ENCODE assay signal across 10 mouse cellular contexts in genomic region chr4:105328776-105329175, GRCm38 (mm10).
DNase-seq lines count a peak whose midpoint lies in the region; ATAC-seq and TF ChIP-seq lines count a peak whose summit lies in the region.
"Had no signal": no experiment of that assay in that cellular context is flagged by ENCODE, and none has a peak within 500 bp of the region (broad histone marks: within the 10 kb centered on the region; RNA-seq: fewer than 3 reads in every experiment).

No protein-coding gene starts in this region.

- peak; percentile 52; the same call in 1 of the 2 replicates for TF ChIP-seq EP300 in heart, postnatal 0 days (IDR thresholded peaks at IDR 0.05; ENCODE audit: low read depth)

- TF ChIP-seq CTCF in heart, postnatal 0 days (IDR thresholded peaks at IDR 0.05; ENCODE audit: low read depth): no peak

- no peak overlapping the region for H3K4me2 ChIP-seq in kidney, embryonic 14.5 days (replicated peaks; ENCODE audit: low read depth, low read length)
- H3K4me2 ChIP-seq in heart, postnatal 0 days (ENCODE audit: low read depth, low read length): no peak overlapping the region
- H3K4me2 ChIP-seq in liver, embryonic 16.5 days (ENCODE audit: low read depth, low read length): no peak overlapping the region
- H3K4me2 ChIP-seq: liver, embryonic 13.5 days had no signal

- H3K9ac ChIP-seq in kidney, embryonic 14.5 days (ENCODE audit: low read depth, low read length): no peak overlapping the region
- no peak overlapping the region for H3K9ac ChIP-seq in heart, postnatal 0 days (replicated peaks; ENCODE audit: low read depth, low read length)
- no peak overlapping the region for H3K9ac ChIP-seq in liver, embryonic 16.5 days (ENCODE audit: low read depth, low read length)
- H3K9ac ChIP-seq: liver, embryonic 13.5 days had no signal

- ATAC-seq in kidney, embryonic 14.5 days (ENCODE audit: low FRiP score, low TSS enrichment): no peak
- ATAC-seq in heart, postnatal 0 days (ENCODE audit: insufficient read depth, low read depth): peak; percentile 64
- ATAC-seq in liver, embryonic 16.5 days (ENCODE audit: low read depth): peak; percentile 60; the same call in 1 of the 2 replicates

- no peaks in the 10 kb centered on the region for H3K4me1 ChIP-seq in kidney, embryonic 14.5 days (ENCODE audit: control insufficient read depth, insufficient read depth, low read length)
- H3K4me1 ChIP-seq in heart, postnatal 0 days (ENCODE audit: control insufficient read depth, insufficient read depth): 0 out of 2 replicates have a peak, but pooled peaks cover 6% of the 10 kb centered on the region
- H3K4me1 ChIP-seq in liver, embryonic 16.5 days (ENCODE audit: control insufficient read depth, low read depth, low read length): no peaks in the 10 kb centered on the region
- H3K4me1 ChIP-seq: liver, embryonic 13.5 days had no signal

- peak; percentile 93 for DNase-seq in kidney, adult 11 months
- DNase-seq in cerebellum, adult 9-11 months: peak; percentile 34
- DNase-seq in heart, postnatal 0 days (ENCODE audit: low spot score): peak; percentile 62
- no peak for DNase-seq in spleen, adult 12 weeks (ENCODE audit: low spot score)
- DNase-seq in right cerebral cortex, postnatal 10 days (ENCODE audit: low spot score in 2 of 2): no peak
- no peak for DNase-seq in right cerebral cortex, postnatal 4 days
- DNase-seq: liver, embryonic 13.5 days had no signal

- no peak overlapping the region for H3K4me3 ChIP-seq in kidney, embryonic 14.5 days (ENCODE audit: low read length)
- H3K4me3 ChIP-seq in heart, postnatal 0 days (ENCODE audit: low read depth, low read length): no peak overlapping the region
- H3K4me3 ChIP-seq in liver, embryonic 16.5 days (ENCODE audit: low read depth, low read length): no peak overlapping the region
- H3K4me3 ChIP-seq: liver, embryonic 13.5 days had no signal

- no peak overlapping the region for H3K27ac ChIP-seq in kidney, embryonic 14.5 days (ENCODE audit: low read depth, low read length)
- no peak overlapping the region for H3K27ac ChIP-seq in heart, postnatal 0 days (ENCODE audit: low read depth)
- H3K27ac ChIP-seq in liver, embryonic 16.5 days (ENCODE audit: low read length): no peak overlapping the region
- H3K27ac ChIP-seq: liver, embryonic 13.5 days had no signal

- H3K9me3 ChIP-seq in kidney, embryonic 14.5 days (ENCODE audit: control insufficient read depth, low read length): no peaks in the 10 kb centered on the region
- no peaks in the 10 kb centered on the region for H3K9me3 ChIP-seq in heart, postnatal 0 days (replicated peaks; ENCODE audit: control insufficient read depth, low read length)
- no peaks in the 10 kb centered on the region for H3K9me3 ChIP-seq in liver, embryonic 16.5 days (replicated peaks; ENCODE audit: control insufficient read depth, low read length)
- H3K9me3 ChIP-seq: liver, embryonic 13.5 days had no signal

- WGBS in kidney, embryonic 14.5 days: 71% methylated on average over 10 of the region's 10 CpGs
- WGBS in heart, postnatal 0 days: 48% methylated on average over 10 of the region's 10 CpGs
- 41% methylated on average over 10 of the region's 10 CpGs for WGBS in liver, embryonic 16.5 days (ENCODE audit: insufficient replicate concordance)

- no peaks in the 10 kb centered on the region for H3K36me3 ChIP-seq in kidney, embryonic 14.5 days (ENCODE audit: control insufficient read depth, insufficient read depth, low read length)
- H3K36me3 ChIP-seq in heart, postnatal 0 days (replicated peaks; ENCODE audit: control insufficient read depth, insufficient read depth, low read length): no peaks in the 10 kb centered on the region
- no peaks in the 10 kb centered on the region for H3K36me3 ChIP-seq in liver, embryonic 16.5 days (ENCODE audit: control insufficient read depth, insufficient read depth)
- H3K36me3 ChIP-seq: liver, embryonic 13.5 days had no signal

- no peaks in the 10 kb centered on the region for H3K27me3 ChIP-seq in kidney, embryonic 14.5 days (ENCODE audit: control insufficient read depth, insufficient read depth, low read length)
- no peaks in the 10 kb centered on the region for H3K27me3 ChIP-seq in heart, postnatal 0 days (ENCODE audit: control insufficient read depth, insufficient read depth, low read length)
- H3K27me3 ChIP-seq in liver, embryonic 16.5 days (ENCODE audit: control insufficient read depth, insufficient read depth, low read depth, low read length): no peaks in the 10 kb centered on the region
- H3K27me3 ChIP-seq: CH12.LX; liver, embryonic 13.5 days had no signal

Comparison
In these comparisons a context has a peak if more than half of its experiments do, and no peak if none do; other contexts are left out.
1. DNase-seq: peak in kidney, adult 11 months (single experiment), cerebellum, adult 9-11 months (single experiment) and heart, postnatal 0 days (single experiment); none in spleen, adult 12 weeks (single experiment), right cerebral cortex, postnatal 10 days (0 of 2) and right cerebral cortex, postnatal 4 days (single experiment).